Mouse (Mus musculus) adrenal gland, adult 2 months (tissue): ENCODE data around the gene Spa17. TPM values are rescaled to one million over a fixed set of nuclear protein-coding genes. Genes with fewer than 3 reads are reported as not detected.

ENCODE experiments used
- DNase-seq: peaks from one replicate; pipeline ENCODE4 v3.0.0; 2021
- polyA plus RNA-seq: library from polyadenylated mRNA; depleted of rRNA; stranded (reverse); fragments of >200 nt; gene quantifications from 2 replicates; pipeline ENCODE4 v1.2.3, GENCODE M21; 2012
- total RNA-seq, 2 experiments: library from RNA; stranded (reverse); gene quantifications; 2 replicates each; pipeline ENCODE4 v1.2.3; 2021

Gene Spa17
- total and polyA plus RNA-seq, 3 experiments = 0.51 to 4.0 (median 3.2) TPM

GRCm38 (mm10) chr9:37616770-37617169, 3.2 kb upstream of the Spa17 start:
- peak; percentile 15 for DNase-seq

- DNase-seq = no peak
These were observed 1.7 kb upstream of the Spa17 start for GRCm38 (mm10) chr9:37615220-37615619.

GRCm38 (mm10) chr9:37614316-37614715, 794 bp upstream of the Spa17 start:
- DNase-seq = no peak

GRCm38 (mm10) chr9:37613911-37614280, 374 bp upstream of the Spa17 start:
- DNase-seq = no peak

- DNase-seq = no peak
These were observed 4.0 kb downstream of the Spa17 start for GRCm38 (mm10) chr9:37609558-37609957.

GRCm38 (mm10) chr9:37605089-37605488, 8.4 kb downstream of the Spa17 start:
- DNase-seq = no peak

- no peak for DNase-seq
These were observed 12.8 kb downstream of the Spa17 start for GRCm38 (mm10) chr9:37600538-37601205.

GRCm38 (mm10) chr9:37598637-37599036, 14.9 kb downstream of the Spa17 start:
- no peak for DNase-seq

- no peak for DNase-seq
These were observed 18.0 kb downstream of the Spa17 start for GRCm38 (mm10) chr9:37595570-37595969.

- DNase-seq = no peak
These were observed 19.8 kb downstream of the Spa17 start for GRCm38 (mm10) chr9:37593690-37594089.

- DNase-seq = no peak
These were observed 20.9 kb downstream of the Spa17 start for GRCm38 (mm10) chr9:37592633-37593032.

- no peak for DNase-seq
These were observed 21.5 kb downstream of the Spa17 start for GRCm38 (mm10) chr9:37592025-37592424.

GRCm38 (mm10) chr9:37590381-37590780, 23.1 kb downstream of the Spa17 start:
- DNase-seq = no peak

- no peak for DNase-seq
These were observed 26.8 kb downstream of the Spa17 start for GRCm38 (mm10) chr9:37586718-37587117.

GRCm38 (mm10) chr9:37583594-37583993, 29.9 kb downstream of the Spa17 start:
- no peak for DNase-seq

- DNase-seq = peak; percentile 50
These were observed 37.0 kb downstream of the Spa17 start for GRCm38 (mm10) chr9:37576436-37576930.

- DNase-seq = no peak
These were observed 41.2 kb downstream of the Spa17 start for GRCm38 (mm10) chr9:37572204-37572876.

- DNase-seq = no peak
These were observed 44.2 kb downstream of the Spa17 start for GRCm38 (mm10) chr9:37569231-37569835.

- DNase-seq = no peak
These were observed 44.8 kb downstream of the Spa17 start for GRCm38 (mm10) chr9:37568605-37569214.

- DNase-seq = no peak
These were observed 45.5 kb downstream of the Spa17 start for GRCm38 (mm10) chr9:37567892-37568604.

- no peak for DNase-seq
These were observed 46.1 kb downstream of the Spa17 start for GRCm38 (mm10) chr9:37567454-37567853.

- DNase-seq = no peak
These were observed 46.5 kb downstream of the Spa17 start for GRCm38 (mm10) chr9:37567019-37567418.
